Mouse (Mus musculus): Measurements from ENCODE around the gene St3gal2.

- TF ChIP-seq CTCF (IDR thresholded peaks at IDR 0.05; ENCODE audit: low read depth) (no peak), EP300 (optimal IDR thresholded peaks at IDR 0.05) (no peak)
Observed at GRCm38 (mm10) chr8:110963051-110963450, 43.3 kb downstream of the St3gal2 start.

All from stomach, postnatal 0 days (tissue).